Mouse (Mus musculus): ENCODE results near the gene Sec31a.

The Sec31a gene

DNA sequence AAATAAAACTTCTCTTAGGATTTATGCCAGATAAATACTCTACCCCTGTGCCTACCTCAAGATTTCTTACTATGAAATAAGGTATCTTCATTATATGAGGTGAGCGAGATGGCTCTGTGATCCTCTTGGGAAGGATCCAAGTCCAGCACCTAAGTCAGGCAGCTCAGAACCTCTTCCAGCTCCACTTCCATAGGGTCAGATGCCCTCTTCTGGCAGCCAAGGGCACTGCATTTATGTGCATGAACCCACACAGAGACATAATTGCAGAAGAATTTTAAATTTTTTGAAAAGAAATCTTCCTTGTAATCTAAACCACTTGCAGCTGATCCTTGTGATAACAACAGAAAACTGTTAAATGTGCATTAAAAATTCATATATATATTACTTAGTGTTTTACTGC, 70.9 kb downstream of the Sec31a start:
- DNase-seq: no peak

DNA sequence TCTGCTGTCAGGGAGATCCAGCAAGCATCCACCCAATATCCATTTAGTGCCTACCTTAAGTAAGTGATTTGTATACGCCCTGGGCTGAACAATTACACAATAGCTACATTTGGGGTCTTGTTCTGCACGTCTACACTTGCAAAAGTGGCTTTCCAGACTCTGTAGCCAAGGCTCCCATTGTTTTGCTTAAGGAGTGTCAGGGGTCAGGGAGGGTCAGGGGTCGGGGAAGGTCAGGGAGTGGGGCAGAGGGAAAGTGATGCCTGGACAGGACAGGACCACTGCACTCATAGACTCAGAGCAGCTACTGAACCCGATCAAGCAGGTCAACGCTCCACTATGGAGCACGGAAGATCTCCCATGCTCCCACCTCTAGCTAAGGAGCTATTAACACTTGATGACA, 72.9 kb downstream of the Sec31a start:
- DNase-seq: no peak

GRCm38 (mm10) chr5:100342422-100342821, 73.6 kb downstream of the Sec31a start:
- DNase-seq: no peak

DNA sequence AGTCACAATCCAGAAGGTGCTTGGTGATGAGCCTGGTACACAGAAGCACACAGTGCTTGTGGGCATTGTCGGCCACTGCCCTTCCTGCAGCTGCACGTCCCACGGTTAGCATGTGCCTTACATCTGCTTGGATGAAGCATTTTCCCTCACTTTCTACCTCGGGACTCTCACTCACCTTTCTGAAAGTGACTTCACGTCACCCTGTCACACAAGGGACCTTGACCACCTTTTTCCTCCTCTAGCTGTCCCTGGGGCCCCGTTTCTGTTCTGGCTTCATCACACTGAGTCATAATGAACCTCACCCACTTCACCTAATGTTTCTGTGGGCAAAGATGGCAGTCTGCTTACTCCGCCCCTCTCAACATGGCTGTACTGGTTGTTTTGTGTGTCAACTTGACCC, 75.0 kb downstream of the Sec31a start:
- DNase-seq: no peak

- DNase-seq: no peak
These were observed 78.2 kb downstream of the Sec31a start for GRCm38 (mm10) chr5:100337852-100338251.

- DNase-seq: no peak
These were observed 79.2 kb downstream of the Sec31a start for GRCm38 (mm10) chr5:100336876-100337275.

GRCm38 (mm10) chr5:100335581-100336080, 80.4 kb downstream of the Sec31a start:
- no peak for DNase-seq

DNA sequence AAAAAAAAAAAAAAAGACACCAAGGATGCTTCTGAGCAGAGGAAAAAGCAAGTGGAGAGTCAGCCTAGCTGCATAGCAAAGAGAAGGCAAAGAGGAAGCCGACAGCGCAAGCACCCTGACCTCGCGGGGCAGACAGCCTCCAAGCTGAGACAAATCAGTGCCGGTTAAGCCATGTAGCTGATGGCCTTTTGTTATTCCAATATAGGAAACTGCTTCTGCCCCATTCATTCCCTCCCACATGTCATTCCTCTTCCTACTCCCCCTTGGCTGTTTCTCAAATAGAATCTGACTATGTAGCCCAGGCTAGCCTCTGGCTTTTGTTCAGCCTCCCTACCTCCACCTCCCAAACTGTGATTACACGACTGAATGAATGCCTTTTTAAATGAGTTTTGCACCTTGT, 81.3 kb downstream of the Sec31a start:
- DNase-seq: no peak

GRCm38 (mm10) chr5:100333607-100334380, 82.2 kb downstream of the Sec31a start:
- no peak for DNase-seq

GRCm38 (mm10) chr5:100332300-100333004, 83.6 kb downstream of the Sec31a start:
- DNase-seq: no peak

GRCm38 (mm10) chr5:100331636-100332035, 84.4 kb downstream of the Sec31a start:
- no peak for DNase-seq

DNA sequence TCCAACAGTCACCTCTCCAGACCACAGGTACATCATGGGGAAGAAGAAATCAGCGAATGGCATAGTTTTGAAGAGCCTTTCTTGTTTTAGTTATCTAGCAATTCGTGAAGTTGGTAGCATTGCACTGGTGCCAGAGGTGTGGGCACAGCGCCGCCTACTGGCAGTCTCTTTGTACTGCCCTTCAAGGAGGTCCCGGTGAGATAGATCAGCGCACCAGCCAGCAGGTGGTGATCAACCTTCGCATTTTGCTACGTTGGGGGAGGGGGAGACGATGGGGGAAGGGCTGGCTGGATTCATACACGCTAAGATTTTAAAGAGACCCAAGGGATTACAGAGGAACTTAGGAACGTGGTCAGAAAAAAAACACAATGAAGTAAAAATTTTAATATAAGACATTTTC, 94.0 kb downstream of the Sec31a start:
- DNase-seq: peak; percentile 72

GRCm38 (mm10) chr5:100317842-100318241, 98.2 kb downstream of the Sec31a start:
- no peak for DNase-seq

- DNase-seq: no peak
These were observed 99.0 kb downstream of the Sec31a start for GRCm38 (mm10) chr5:100317010-100317409.

DNA sequence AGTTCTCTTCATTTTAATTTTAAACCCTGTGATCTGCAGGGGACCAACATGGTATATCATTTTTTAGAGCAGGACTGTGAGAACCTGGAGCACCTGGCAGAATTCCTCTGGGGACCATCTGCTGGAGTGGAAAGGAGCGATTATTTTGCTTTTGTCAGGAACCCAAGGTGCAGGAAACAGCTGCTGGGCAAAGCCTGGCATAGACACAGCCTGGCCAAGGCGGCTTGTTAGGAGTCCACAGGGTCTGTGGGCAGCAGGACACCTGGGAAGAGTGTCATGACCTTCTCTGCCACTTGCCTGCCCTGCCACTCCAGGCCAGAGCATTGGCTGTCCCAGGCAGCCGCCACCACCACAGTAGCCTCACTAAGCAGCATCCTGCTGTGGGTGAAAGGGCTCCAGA, 100.4 kb downstream of the Sec31a start:
- DNase-seq: peak; percentile 25

GRCm38 (mm10) chr5:100312391-100312790, 103.6 kb downstream of the Sec31a start:
- no peak for DNase-seq
